Mouse (Mus musculus): ENCODE results near the gene Banf2.

The Banf2 gene

DNA sequence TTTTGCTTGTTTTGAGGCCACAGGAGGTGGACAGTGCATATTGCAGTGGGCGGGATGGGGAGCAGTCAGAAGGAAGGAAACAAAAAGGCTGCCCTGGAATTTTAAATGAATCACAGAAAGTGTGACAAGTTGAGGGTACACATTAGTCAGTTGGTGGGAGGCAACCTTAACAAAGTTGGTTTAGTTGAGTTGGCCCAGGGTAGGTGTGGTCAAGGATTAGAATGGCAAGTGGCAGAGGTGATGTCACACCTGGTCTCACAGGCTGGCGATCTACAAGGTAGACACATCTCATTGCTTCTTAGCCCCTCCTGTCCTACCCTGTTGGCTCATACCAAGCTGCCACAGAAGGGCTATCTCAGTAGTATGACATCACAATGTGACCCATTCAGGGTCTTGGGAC is at the start of gene Banf2:
Gene Banf2 (plus strand): TSS at position 396 of the 400 bp plus-strand sequence.
- DNase-seq (ENCODE audit: low spot score in 2 of 2), result no peak

DNA sequence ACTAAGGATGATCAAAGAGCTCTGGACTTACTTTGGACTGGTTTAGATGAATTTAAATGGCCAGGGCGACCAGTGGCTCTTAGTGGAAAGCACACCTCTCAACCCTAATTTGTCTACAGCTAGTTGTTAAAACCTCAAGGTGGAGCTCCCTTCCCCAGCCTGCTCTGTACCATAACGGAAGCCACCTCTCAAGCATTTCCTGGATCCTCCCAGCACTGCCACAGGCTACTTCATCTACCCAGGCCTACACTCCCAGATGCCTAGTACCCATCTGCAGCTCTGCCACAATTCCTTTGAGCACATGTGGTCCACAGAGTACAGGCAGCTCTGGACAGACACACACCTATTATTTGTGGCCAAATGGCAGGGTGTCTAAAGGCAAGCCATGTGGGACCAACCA is 49.4 kb upstream of the Banf2 start:
- no peak for DNase-seq (ENCODE audit: low spot score in 2 of 2)

DNA sequence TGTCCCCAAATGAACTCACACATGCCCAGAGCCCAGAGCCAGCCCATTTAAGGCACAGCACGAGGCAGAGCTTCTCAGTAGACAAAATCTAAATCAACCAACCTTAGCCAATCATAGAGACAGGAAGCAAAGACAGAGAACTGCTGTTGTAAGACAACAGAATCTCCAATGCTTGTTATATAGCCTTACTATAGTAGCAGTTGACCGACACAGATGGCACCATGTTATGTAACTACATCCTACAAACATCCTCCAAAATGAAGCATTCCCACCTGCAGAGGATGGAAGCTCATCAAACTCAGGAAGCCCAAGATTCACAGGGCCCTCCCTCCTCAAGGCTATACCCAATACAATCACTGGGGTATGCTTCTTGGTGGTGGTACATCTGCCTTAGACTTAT is 45.4 kb upstream of the Banf2 start:
- no peak for DNase-seq (ENCODE audit: low spot score in 2 of 2)

DNA sequence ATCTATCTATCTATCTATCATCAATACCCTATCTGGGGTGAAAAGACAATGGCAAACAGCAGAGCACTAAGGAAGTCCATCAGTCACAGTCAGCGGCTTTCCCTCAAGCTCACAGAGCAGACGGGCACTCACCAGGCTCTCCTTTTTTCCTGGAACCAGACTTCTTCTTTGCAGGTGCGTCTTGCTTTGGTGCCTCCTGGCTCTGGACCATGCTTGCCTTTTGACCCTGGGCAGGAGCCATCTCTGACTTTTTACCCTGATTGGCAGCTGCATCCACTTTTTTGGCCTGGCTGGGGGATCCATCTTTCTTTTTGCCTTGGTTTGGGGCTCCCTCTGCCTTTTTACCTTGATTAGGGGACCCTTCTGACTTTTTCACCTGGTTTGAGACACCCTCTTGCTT is 44.8 kb upstream of the Banf2 start:
- DNase-seq (ENCODE audit: low spot score in 2 of 2), result no peak

DNA sequence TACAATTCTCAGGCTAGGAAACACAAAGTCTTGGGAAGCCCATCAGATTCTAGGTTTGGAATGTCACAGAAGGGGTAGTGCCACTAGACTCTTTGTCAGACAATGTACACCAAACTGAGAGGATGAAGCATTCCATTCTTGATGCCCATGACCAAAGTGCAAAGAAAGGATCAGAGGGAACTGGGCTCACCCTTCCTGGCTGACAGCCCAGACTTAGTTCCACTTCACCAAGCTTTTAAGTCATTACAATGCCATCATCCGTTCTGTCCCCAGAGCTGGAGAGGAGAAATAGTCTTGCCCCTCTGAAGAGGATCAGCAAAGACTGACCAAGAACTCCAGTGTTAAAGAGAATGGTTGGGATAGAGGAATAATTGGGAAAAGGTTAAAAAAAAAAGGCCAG is 41.9 kb upstream of the Banf2 start:
- DNase-seq (ENCODE audit: low spot score in 2 of 2), result no peak

DNA sequence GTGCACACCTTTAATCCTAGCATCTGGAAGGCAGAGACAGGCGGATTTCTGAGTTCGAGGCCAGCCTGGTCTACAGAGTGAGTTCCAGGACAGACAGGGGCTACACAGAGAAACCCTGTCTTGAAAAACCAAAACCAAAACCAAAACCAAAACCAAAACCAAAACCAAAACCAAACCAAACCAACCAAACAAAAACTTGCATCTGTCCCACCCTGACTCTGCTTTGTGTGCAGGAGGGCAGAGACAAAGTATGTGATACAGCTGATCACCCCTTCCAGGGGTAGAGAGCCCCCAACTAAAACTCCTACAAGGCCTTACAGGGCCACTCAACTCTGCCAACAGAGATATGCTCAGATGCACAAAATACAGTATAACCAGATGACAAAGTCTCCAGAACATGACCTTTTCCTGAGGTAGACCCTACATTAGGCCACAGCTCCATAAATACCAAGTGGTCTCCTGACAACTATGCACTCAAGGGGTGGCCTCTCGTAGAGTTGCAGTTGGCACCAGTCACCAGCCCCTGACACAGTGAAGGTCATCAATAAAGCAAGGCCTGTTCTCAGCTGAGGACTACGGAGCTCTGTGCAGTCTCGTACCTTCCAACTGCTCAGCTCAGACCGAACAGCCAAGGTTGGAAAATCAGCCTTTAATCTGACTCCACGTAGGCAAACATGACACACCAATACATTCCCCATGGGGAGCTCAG is 40.7 kb upstream of the Banf2 start:
- DNase-seq (ENCODE audit: low spot score in 2 of 2), result no peak

DNA sequence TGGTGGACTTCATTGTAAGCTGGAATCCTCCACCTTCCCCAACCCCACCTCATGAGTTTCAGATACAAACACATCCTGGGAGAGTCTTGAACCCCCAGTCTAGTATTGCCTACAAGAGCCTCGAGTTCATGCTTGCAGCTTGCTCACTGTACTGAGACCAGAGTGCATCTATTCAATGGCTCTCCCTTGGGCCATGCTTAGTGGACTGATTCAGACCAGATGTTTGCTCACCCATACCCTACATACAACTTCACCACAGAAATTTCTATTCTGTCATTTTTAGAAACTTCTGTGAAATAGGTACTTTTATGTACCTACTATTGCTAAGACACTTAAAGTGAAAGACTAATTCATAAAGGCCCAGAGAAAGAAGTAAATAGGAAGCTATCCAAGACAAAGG is 39.9 kb upstream of the Banf2 start:
- no peak for DNase-seq (ENCODE audit: low spot score in 2 of 2)

DNA sequence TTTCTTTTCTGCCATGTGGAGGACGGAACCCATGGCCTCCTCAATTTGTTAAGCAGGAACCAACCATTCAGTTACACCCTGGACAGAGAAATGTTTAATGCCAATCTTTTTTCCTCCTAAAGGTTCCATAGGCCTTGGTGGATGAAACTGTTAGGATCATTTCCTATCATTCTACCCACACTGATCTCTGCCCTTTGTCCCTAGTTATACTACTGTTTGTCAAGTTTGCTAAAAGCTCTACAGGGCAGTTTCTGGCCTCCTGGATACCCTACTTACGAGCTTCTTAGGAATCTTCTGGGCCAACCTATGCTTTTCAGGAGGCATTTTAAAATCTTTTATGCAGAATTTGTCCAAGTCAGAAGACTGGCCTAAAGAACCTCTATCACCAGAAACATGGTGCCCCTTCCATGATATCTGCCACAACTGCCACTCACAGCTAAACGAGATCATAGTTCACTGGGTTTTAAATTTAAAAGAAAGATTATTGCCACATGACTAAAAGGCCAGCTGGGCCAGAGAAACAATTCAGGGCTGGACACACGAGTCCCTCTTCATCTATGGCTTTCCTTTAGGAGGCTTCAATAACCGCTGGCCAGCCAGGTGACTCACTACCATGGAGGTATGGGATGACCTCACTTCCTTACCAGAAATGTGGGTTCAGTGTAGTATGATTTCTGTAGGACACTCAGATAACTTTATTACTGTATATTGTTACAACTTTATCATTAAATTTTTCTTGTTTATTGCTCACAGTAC is 30.5 kb upstream of the Banf2 start:
- no peak for DNase-seq (ENCODE audit: low spot score in 2 of 2)

DNA sequence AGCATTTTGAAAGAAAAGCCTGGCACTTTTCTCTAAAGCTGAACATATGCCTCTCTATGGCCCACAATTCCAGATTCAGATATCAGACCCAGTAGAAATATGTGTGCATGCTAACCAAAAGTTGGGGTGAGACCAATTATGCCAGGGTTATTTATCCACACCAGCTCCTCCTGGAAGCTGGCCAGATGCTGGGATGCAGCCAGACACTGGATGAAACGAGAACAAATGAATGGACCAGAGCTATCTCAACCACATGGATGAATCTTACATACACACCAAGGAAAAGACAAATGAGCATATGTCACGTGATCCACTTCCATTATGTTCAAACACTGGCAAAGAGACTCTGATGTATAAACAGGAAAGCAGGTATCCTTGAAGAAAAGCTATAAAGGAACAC is 29.3 kb upstream of the Banf2 start:
- DNase-seq (ENCODE audit: low spot score in 2 of 2), result no peak

DNA sequence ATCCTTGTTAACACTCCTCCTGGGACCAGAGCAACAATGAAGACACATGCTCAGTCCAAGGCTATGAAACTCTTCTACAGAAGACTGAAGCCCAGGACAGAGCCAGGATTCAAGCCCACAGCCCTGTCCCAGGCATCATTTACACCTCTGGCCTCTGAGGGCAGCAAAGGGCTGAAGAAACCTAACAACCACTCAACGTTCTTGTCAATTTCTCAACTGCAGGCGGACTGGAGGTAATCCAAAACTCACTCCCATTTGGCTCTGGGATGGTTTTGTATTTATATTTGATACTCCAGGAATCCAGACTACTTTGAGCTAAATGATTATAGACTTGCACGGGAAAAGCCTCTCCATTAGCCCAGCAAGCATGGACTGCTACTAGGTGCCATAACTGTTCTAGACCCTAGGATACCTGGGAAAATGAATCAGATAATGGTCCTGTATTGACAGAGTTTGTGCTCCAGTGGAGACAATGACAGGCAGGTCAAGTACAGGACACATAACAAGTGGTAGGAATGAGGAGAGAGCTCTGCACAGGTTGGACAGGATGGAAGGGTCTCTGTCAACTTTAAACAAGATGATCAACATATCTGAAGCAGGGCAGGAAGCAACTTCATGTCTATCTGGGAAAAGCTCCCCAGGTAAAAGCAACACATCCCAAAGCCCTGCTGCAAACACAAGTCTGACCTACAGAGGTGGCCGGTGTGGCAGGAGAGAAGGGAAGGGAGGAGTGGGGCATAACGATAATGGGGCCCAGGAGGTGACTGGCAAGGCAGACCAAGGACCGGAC is 27.5 kb upstream of the Banf2 start:
- DNase-seq (ENCODE audit: low spot score in 2 of 2), result no peak

DNA sequence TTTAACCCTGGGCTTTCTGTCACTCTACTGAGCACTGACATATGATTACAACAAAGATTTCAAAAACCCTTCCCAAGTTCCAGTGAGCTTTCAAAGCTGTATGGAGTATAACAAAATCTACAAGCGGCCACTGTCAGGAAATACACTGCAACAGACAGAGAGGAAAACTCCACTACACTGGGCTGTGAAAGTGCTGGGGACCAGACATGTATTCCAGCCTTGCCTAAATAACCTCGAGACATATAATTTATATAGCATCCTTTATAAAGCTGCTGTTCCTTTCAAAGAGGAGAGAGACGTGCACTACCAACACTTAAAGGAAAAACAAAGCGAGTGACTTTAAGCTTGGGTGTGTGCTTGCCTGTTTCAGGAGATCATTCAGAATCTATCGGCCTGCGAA is 26.2 kb upstream of the Banf2 start:
- DNase-seq (ENCODE audit: low spot score in 2 of 2), result no peak

DNA sequence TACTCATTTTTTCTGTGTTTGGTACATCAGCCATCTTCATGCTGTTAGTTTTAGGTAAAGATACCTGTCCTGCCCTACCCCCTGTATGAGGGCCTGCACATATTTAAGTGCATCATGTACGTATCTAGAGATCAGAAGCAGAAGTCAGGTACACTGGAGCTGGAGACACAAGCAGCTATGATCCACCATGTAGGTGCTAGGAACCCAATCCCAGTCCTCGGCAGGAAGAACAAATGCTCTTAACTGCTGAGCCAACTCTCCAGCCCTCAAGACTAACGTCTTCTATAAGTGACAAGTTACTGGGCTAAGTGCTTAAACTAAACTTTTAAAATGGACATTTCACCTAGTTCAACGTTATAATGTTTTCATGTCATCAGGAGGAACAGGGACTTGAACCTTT is 25.6 kb upstream of the Banf2 start:
- DNase-seq (ENCODE audit: low spot score in 2 of 2), result no peak

DNA sequence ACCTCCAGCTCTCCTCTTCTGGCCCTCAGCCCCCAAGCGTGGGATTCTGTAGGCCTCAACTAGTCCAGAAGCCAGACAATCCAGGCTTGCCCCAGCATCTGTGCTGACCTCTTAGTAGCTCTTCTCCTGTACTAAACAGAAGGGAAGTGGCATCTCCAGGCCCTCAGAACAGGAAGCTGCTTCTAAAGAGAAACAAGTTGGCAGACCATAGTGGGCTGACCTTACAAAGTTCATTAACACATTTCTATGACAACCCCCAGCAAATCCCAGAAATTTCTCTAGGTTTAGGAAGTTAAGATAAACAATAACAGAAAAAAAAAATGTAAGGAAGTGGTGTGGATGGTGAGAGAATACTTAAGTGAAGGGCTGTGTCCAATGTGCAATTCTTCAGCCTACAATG is 23.8 kb upstream of the Banf2 start:
- DNase-seq (ENCODE audit: low spot score in 2 of 2), result no peak

DNA sequence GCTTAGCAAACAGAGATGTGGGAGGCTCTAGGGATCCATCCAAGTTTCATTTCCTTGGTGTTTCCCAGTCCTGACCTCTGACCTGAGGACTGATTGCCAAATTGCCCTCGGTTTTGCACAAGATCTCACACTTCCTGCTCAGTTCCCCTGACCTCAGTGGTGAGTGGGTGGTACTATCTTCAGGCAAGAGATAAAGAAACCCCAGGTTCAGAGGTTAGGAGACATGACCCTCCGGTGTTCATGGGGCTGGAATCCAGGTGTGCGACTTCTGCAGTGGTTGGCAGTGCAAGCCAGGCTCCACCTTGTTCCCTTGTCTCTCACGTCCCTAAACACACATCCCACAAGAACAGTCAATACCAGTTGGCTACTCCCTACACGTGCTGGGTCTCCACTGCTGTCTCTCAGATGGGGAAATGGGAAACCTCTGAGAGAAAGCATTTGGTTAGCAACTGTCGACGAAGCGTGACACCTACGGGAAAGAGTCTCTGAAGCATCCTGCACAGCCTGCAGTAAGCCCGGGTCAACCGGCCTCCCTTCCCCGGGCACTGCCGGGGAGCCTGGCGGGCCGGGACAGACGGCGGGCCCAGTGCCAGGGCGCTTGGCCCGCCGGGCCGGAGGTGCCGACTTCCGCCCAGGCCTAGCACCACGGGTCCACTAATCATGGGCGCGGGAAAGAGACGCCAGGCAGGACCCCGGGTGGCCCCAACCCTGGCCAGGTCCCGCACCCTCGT is 23.1 kb upstream of the Banf2 start:
- DNase-seq (ENCODE audit: low spot score in 2 of 2), result peak in 1 of 2 experiments; percentile 16

DNA sequence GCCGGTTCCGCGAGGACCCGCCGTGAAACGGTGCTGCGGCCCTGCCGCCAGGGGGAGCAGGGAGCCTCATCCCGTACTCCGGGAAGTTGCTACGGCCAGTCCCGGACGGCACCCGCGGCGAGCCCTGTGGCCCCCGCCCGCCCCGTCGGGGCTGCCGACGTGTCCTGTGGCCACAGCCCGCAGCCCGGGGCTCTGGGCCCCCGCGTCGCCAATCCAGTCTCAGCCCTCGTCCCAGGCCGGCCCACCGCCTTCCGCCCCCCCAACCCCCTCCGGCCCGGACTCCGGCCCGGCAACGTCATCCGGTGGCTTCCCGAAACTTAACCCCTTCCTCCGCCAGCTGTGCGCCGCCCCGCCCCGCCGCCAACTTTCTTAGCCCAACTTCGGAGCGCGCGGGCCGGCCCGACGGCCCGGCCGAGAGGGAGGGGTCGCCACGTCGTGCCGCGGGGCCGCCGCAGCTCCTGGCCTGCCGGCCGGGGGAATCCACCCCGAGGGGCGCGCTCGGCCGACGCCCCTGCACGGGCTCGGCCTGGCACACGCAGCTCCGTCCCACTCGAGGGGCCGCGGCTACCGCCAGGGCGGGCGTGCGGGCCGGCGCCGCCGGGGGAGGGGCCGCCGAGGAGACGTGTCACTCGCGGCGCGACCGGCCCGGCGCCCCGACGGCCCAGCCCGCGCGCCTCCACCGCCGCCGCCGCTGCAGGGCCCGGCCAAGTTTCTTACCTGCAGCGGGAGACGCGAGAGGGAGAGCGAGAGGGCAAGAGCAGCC is 22.4 kb upstream of the Banf2 start:
- DNase-seq (ENCODE audit: low spot score in 2 of 2), result peak; percentile 56 to 64

DNA sequence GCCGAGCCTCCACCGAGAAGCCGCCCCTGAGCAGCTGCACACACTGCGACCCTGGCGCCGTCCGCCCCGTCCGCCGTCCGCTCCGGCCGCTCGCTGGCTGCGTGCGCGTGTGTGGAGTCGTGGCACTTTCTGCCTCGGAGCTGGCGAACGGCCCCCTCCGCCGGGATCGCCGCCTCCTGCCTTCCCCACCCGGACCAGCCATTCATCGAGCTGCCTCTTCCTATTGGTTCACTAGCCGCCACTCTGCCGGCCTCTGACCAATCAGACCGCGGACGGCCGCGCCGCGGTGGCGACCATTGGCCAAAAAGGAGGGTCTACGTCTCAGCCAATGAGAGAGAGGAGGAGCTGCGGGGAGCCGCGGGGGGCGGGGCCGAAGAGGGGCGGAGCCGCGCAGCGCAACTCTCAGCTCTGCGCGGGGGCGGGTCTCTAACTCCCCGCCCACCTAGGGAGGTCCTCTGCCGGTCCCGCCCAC is 21.7 kb upstream of the Banf2 start, which contains the start of gene Rrbp1:
Gene Rrbp1 (minus strand): TSS at position 184 of the 472 bp plus-strand sequence.
- peak; percentile 99 for DNase-seq (ENCODE audit: low spot score in 2 of 2)

DNA sequence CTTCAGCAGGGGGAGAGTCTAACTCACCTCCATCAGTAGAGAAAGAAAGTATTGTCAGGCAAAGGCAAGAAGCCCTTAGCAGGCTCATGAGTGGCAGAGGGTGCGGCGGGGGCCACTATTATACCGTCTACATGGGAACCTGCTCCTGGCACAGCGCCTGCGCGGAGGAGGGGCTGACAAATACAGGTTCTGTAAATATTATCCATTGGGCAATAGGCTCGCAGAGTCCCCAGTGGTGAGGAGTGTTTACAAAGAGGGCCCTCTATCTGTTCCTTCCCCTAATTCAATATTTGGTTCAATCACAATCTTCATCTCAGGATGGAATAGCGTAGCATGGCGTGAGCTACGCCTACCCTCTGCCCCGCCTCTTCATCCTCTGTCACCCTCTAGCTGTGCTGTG is 18.8 kb upstream of the Banf2 start:
- DNase-seq (ENCODE audit: low spot score in 2 of 2), result no peak

DNA sequence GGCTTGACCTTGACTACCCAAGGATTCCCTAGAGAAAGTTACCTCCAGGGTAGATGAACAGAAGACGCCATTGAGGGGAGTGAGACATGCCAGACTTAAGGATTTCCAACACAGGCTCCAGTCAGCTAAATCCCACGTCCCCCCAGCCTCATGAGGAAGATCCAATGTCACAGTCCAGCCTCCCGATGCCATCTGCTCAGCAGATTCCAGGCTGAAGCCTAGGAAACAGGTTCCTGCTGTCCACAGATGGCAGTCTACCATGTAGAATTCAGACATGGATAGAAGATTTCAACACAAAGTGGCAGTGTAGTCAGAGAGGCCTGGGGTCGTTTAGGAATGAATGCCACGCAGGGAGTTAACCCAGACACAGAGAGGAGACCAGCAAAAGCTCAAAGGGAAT is 18.4 kb upstream of the Banf2 start:
- no peak for DNase-seq (ENCODE audit: low spot score in 2 of 2)

DNA sequence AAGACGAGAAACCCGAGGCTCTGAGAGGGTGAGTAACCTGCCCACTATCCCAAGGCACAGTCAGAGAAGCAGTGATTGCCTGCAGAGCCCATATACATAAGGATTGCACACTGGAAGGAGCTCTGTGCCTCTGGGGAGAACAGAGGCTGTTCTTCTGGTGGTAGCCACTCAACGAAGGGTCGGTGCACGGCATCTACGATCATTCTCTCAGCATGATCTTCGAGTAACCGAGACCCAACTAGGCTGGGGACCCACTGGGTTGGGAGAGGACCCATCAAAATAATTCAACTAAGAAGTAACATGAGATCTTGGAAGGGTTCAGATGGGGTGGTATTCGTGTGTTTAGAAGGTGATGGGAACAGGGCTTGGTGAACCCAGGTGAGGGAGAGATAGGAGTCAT is 17.0 kb upstream of the Banf2 start:
- DNase-seq (ENCODE audit: low spot score in 2 of 2), result no peak

DNA sequence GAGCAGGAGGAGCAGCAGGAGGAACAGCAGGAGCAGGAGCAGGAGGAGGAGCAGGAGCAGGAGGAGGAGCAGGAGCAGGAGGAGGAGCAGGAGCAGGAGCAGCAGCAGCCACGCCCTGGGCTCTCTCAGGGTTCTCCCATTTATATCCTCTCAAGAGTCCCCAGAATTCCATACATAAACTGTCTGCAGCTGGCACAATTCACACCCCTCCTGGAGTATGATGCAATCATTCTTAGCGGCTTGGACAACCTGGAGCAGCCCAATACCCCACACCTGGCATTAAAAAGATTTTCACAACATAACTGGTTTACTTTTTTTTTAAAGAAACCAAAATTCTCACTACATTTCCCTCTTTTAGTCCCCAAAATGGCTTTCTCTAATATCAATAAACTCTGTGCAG is 12.9 kb upstream of the Banf2 start:
- no peak for DNase-seq (ENCODE audit: low spot score in 2 of 2)

DNA sequence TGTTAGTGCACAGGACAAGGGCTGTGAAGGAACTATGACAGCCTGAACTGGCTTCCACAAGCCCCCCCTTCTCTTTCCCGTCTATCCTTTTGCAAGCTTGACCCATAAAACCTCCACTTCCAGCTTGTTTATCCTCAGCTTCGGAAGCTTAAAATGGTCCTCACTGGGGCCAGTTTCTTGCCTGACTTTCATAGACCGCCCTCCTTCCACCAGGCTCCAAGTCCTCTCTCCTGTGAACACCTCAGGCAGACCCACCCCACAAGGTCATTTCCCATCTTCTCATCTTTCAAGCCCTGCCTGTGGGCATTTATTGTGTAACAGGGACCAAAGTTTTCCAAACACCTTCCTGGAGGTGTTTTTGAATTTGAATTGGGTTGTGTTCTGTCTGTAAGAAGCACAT is 10.4 kb upstream of the Banf2 start:
- DNase-seq (ENCODE audit: low spot score in 2 of 2), result no peak
